Mouse (Mus musculus) forebrain, postnatal 0 days (tissue): Measurements from ENCODE around the gene Apold1. TPM values are rescaled to one million over a fixed set of nuclear protein-coding genes. Genes with fewer than 3 reads are reported as not detected.

Experiments used
- ATAC-seq: fragments of 200-750 bp; cut with Nextera tagmentation; 2 replicates; pipeline ENCODE4 v1.8.0; 2017; ENCODE audit warnings: mild to moderate bottlenecking, moderate library complexity
- DNase-seq: peaks from one replicate; pipeline ENCODE4 v3.0.0-alpha.2; 2015
- H3K27ac ChIP-seq: fragments of 300-500 bp; sonication (generic); 2 replicates; pipeline ENCODE4 v1.5.1; 2014; ENCODE audit warnings: low read depth, mild to moderate bottlenecking, antibody characterized with exemption, low read length, moderate library complexity, mixed read lengths
- H3K27me3 ChIP-seq: fragments of 300-500 bp; sonication (generic); 2 replicates; pipeline ENCODE4 v1.6.1; 2014; ENCODE audit warnings: mild to moderate bottlenecking, low read length, mixed read lengths; ENCODE audit not compliant: insufficient read depth
- H3K36me3 ChIP-seq: fragments of 300-500 bp; sonication (generic); 2 replicates; pipeline ENCODE4 v1.6.1; 2014; ENCODE audit warnings: mild to moderate bottlenecking, moderate library complexity; ENCODE audit not compliant: insufficient read depth
- H3K4me1 ChIP-seq: fragments of 300-500 bp; sonication (generic); 2 replicates; pipeline ENCODE4 v1.6.1; 2014; ENCODE audit warnings: antibody characterized with exemption; ENCODE audit not compliant: insufficient read depth
- H3K4me2 ChIP-seq: fragments of 300-500 bp; sonication (generic); 2 replicates; pipeline ENCODE4 v1.6.1; 2014; ENCODE audit warnings: low read depth, mild to moderate bottlenecking, moderate library complexity
- H3K4me3 ChIP-seq: fragments of 300-500 bp; sonication (generic); 2 replicates; pipeline ENCODE4 v1.5.1; 2014; ENCODE audit warnings: low read depth, low read length, mixed read lengths
- H3K9ac ChIP-seq: fragments of 300-500 bp; sonication (generic); 2 replicates; pipeline ENCODE4 v1.6.1; 2014; ENCODE audit warnings: mild to moderate bottlenecking
- H3K9me3 ChIP-seq: fragments of 300-500 bp; sonication (generic); 2 replicates; pipeline ENCODE4 v1.6.1; 2016; ENCODE audit warnings: low read length
- CTCF ChIP-seq: sonication (generic); IDR thresholded peaks from 2 replicates; pipeline ENCODE4 v1.5.1; 2016; ENCODE audit warnings: antibody characterized with exemption, control low read depth, low read depth
- WGBS: fragments of 180-500 bp; shearing (Covaris S2); extraction: QIAGEN DNeasy Blood & Tissue Kit; methylation state at CpG from one replicate; pipeline ENCODE4 v1.1.7; 2014; 5-methylcytosine and 5-hydroxymethylcytosine counted together
- polyA plus RNA-seq: library from polyadenylated mRNA; unstranded; fragments of >200 nt; fragmentation: Nextera tagmentation; extraction: Ambion mirVana; gene quantifications from 2 replicates; pipeline ENCODE4 v1.2.1, GENCODE M21; 2015
- total RNA-seq: library from RNA; depleted of rRNA; stranded (reverse); fragments of >200 nt; gene quantifications from 2 replicates; pipeline ENCODE4 v1.2.3, GENCODE M21; 2014

Gene Apold1
- total and polyA plus RNA-seq, 2 experiments from 2014 or later: 5.9 to 8.7 TPM

GRCm38 (mm10) chr6:134946858-134947257, 34.7 kb upstream of the Apold1 start:
- 83% methylated on average over 9 of the region's 9 CpGs for WGBS

GRCm38 (mm10) chr6:134947311-134948087, 34.0 kb upstream of the Apold1 start:
- 47% methylated on average over 13 of the region's 13 CpGs for WGBS
- ATAC-seq: peak; percentile 38
- peak; percentile 76 for TF ChIP-seq CTCF

More at GRCm38 (mm10) chr6:134946858-134947257, 34.7 kb upstream of the Apold1 start:
- Histone ChIP-seq H3K27me3 (no peaks in the 10 kb centered on the region), H3K36me3 (no peaks in the 10 kb centered on the region), H3K4me1 (no peaks in the 10 kb centered on the region), H3K4me3 (no peak overlapping the region), H3K4me2 (no peak overlapping the region), H3K27ac (no peak overlapping the region), H3K9ac (no peak overlapping the region), H3K9me3 (no peaks in the 10 kb centered on the region)
- ATAC-seq (no peak), DNase-seq (no peak)
- no peak for TF ChIP-seq CTCF

GRCm38 (mm10) chr6:134948522-134949061, 32.9 kb upstream of the Apold1 start:
- Histone ChIP-seq H3K4me3 (no peak overlapping the region), H3K27me3 (no peaks in the 10 kb centered on the region), H3K9ac (no peak overlapping the region), H3K4me2 (no peak overlapping the region), H3K36me3 (no peaks in the 10 kb centered on the region), H3K9me3 (no peaks in the 10 kb centered on the region), H3K4me1 (no peaks in the 10 kb centered on the region), H3K27ac (no peak overlapping the region)
- WGBS: 77% methylated on average over 11 of the region's 11 CpGs
- no peak for TF ChIP-seq CTCF
- DNase-seq (no peak), ATAC-seq (no peak)

More at GRCm38 (mm10) chr6:134947311-134948087, 34.0 kb upstream of the Apold1 start:
- peak; percentile 80 for DNase-seq
- Histone ChIP-seq H3K4me1 (no peaks in the 10 kb centered on the region), H3K27ac (no peak overlapping the region), H3K9ac (no peak overlapping the region), H3K9me3 (no peaks in the 10 kb centered on the region), H3K27me3 (no peaks in the 10 kb centered on the region), H3K4me3 (no peak overlapping the region), H3K4me2 (no peak overlapping the region), H3K36me3 (no peaks in the 10 kb centered on the region)

DNA sequence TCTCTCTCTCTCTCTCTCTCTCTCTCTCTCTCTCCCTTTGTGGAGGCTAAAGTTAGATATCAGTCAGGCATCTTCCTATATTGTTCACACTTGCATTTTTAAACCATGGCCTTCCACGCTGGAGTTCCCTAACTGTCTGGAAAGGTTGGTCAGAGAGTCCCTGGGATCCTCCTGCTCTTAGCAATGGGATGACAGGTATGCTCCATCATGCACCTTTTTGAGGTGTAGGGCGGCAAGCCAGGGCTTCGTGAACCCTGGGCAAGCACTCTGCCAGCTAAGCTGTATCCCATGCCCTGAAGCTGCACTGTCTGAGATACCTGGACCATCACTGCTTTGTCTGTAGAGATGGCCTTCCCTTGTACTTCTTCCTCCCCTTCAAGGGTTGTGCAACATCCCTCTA, 32.3 kb upstream of the Apold1 start:
- no peak for DNase-seq
- WGBS: 93% methylated on average over 3 of the region's 3 CpGs
- H3K27me3 ChIP-seq: no peaks in the 10 kb centered on the region
- no peak overlapping the region for H3K27ac ChIP-seq
- no peak overlapping the region for H3K4me3 ChIP-seq
- no peaks in the 10 kb centered on the region for H3K9me3 ChIP-seq
- TF ChIP-seq CTCF: no peak
- H3K4me2 ChIP-seq: no peak overlapping the region
- H3K9ac ChIP-seq: no peak overlapping the region
- H3K4me1 ChIP-seq: no peaks in the 10 kb centered on the region
- no peaks in the 10 kb centered on the region for H3K36me3 ChIP-seq
- no peak for ATAC-seq

- no peak overlapping the region for H3K27ac ChIP-seq
- H3K27me3 ChIP-seq: no peaks in the 10 kb centered on the region
- no peak for TF ChIP-seq CTCF
- no peaks in the 10 kb centered on the region for H3K9me3 ChIP-seq
- H3K4me2 ChIP-seq: no peak overlapping the region
- H3K4me1 ChIP-seq: no peaks in the 10 kb centered on the region
- no peak overlapping the region for H3K4me3 ChIP-seq
- ATAC-seq: no peak
- whole genome bisulfite sequencing: 89% methylated on average over 5 of the region's 5 CpGs
- H3K9ac ChIP-seq: no peak overlapping the region
- H3K36me3 ChIP-seq: no peaks in the 10 kb centered on the region
- no peak for DNase-seq
Measured at GRCm38 (mm10) chr6:134951364-134951763, 30.2 kb upstream of the Apold1 start.

GRCm38 (mm10) chr6:134953976-134954375, 27.5 kb upstream of the Apold1 start:
- Histone ChIP-seq H3K4me3 (no peak overlapping the region), H3K9me3 (no peaks in the 10 kb centered on the region), H3K4me1 (no peaks in the 10 kb centered on the region), H3K27ac (0 out of 2 replicates have a peak overlapping the region, but pooled peaks have one; percentile 9), H3K36me3 (no peaks in the 10 kb centered on the region), H3K4me2 (0 out of 2 replicates have a peak overlapping the region, but pooled peaks have one; percentile 19), H3K9ac (no peak overlapping the region), H3K27me3 (no peaks in the 10 kb centered on the region)
- DNase-seq (peak; percentile 60), ATAC-seq (peak; percentile 65)
- TF ChIP-seq CTCF: no peak
- WGBS: 32% methylated on average over 11 of the region's 11 CpGs

DNA sequence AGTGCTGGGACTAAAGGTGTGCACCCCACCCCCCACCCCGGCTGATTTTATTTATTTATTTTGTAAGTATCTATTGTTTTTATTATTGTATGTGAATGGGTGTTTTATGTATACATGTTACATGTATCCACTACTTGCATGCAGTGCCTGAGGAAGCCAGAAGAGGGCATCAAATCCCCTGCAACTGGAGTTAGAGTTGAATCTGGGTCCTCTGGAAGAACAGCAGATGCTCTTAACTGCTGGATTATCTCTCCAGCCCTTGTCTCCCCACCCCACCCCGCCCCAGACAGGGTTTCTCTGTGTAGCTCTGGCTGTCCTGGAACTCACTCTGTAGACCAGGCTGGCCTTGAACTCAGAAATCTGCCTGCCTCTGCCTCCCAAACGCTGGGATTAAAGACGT, 25.1 kb upstream of the Apold1 start:
- peak; percentile 27; the same call in 1 of the 2 replicates for TF ChIP-seq CTCF
- no peak for DNase-seq

More for the DNA sequence above, 25.1 kb upstream of the Apold1 start:
- no peak for ATAC-seq
- Histone ChIP-seq H3K9ac (no peak overlapping the region), H3K36me3 (no peaks in the 10 kb centered on the region), H3K4me3 (no peak overlapping the region), H3K27ac (no peak overlapping the region), H3K9me3 (no peaks in the 10 kb centered on the region), H3K27me3 (no peaks in the 10 kb centered on the region), H3K4me1 (no peaks in the 10 kb centered on the region), H3K4me2 (no peak overlapping the region)
- 80% methylated on average over 4 of the region's 4 CpGs for WGBS
